Comparison of ENCODE assay signal across 23 mouse cellular contexts in the genomic region with DNA sequence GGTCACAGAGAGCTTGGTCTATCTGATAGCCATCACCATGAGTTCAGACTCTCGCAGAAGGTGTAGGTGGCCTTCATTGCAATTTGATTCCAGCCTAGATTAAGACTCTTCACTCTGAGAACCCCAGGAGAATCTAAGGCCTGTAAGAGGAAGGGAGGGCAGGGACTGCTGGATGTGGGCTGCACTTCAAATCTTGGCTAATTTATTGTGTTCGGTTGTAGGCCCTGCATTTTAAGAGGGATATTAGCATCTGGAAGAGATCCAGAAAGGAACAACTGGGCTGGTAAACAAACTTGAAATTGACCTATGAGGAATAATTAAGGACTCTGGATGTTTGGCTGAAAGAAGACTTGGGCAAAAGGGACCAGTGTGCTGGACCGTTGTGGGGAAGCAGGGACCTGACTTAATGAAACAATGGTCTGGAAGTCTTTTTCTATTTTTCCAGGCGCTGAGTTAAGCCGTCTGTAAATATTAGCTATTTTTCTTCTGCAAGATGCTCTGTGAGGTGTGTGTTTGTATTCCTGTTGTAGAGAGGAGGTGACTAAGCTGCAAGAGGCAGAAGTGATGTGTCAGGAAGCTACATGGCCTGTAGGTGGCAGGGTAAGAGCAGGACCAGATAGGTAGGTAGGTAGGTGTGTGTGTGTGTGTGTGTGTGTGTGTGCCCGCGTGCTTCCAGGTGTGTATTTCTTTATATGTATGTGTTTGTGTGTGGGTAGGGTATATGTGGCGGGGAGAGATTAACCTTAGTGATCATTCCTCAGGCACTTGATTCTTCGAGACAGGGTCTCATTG. TPM values are rescaled to one million over a fixed set of nuclear protein-coding genes. Genes with fewer than 3 reads are reported as not detected.
DNase-seq lines count a peak whose midpoint lies in the region; ATAC-seq and TF ChIP-seq lines count a peak whose summit lies in the region.
"Had no signal": no experiment of that assay in that cellular context is flagged by ENCODE, and none has a peak within 500 bp of the region (broad histone marks: within the 10 kb centered on the region; RNA-seq: fewer than 3 reads in every experiment).

No protein-coding gene starts in this region.

- H3K9me3 ChIP-seq in hindbrain, postnatal 0 days (ENCODE audit: low read length): no peaks in the 10 kb centered on the region
- H3K9me3 ChIP-seq: G1E; midbrain, embryonic 10.5 days; stomach, embryonic 15.5 days had no signal

- no peak overlapping the region for H3K9ac ChIP-seq in hindbrain, postnatal 0 days (replicated peaks; ENCODE audit: low read length)
- H3K9ac ChIP-seq: stomach, embryonic 15.5 days had no signal

- intact Hi-C loops in heart, postnatal 25 days (cut with DNase I): no loop called here

- WGBS in hindbrain, postnatal 0 days: 70% methylated on average over 9 of the region's 9 CpGs
- WGBS in lung, adult 2 months: 81% methylated on average over 9 of the region's 9 CpGs

- no peaks in the 10 kb centered on the region for H3K27me3 ChIP-seq in hindbrain, postnatal 0 days (ENCODE audit: insufficient read depth, low read length)
- H3K27me3 ChIP-seq: stomach, embryonic 15.5 days had no signal

- H3K4me2 ChIP-seq in hindbrain, postnatal 0 days (ENCODE audit: low read depth, low read length): no peak overlapping the region
- H3K4me2 ChIP-seq: stomach, embryonic 15.5 days had no signal

- ATAC-seq in hindbrain, postnatal 0 days: no peak
- ATAC-seq: forebrain, embryonic 16.5 days had no signal

- peak; percentile 61 for TF ChIP-seq CTCF in hindbrain, postnatal 0 days (IDR thresholded peaks at IDR 0.05; ENCODE audit: low read depth)
- no peak for TF ChIP-seq CTCF in lung, adult 2 months (IDR thresholded peaks at IDR 0.05; ENCODE audit: insufficient read depth, low read length)

- no peaks in the 10 kb centered on the region for H3K36me3 ChIP-seq in hindbrain, postnatal 0 days (ENCODE audit: insufficient read depth, low read length)
- H3K36me3 ChIP-seq: G1E; midbrain, embryonic 10.5 days; stomach, embryonic 15.5 days had no signal

- no peak overlapping the region for H3K4me3 ChIP-seq in hindbrain, postnatal 0 days (ENCODE audit: low read length)
- no peak overlapping the region for H3K4me3 ChIP-seq in lung, adult 2 months (replicated peaks; ENCODE audit: extremely low read depth, low read depth, low read length)
- H3K4me3 ChIP-seq: midbrain, embryonic 10.5 days; myocyte; stomach, embryonic 15.5 days had no signal

- TF ChIP-seq POLR2A in lung, adult 2 months (IDR thresholded peaks at IDR 0.05; ENCODE audit: borderline replicate concordance, extremely low read depth, low read depth, low read length): no peak

- H3K27ac ChIP-seq in hindbrain, postnatal 0 days: no peak overlapping the region
- H3K27ac ChIP-seq: midbrain, embryonic 10.5 days; stomach, embryonic 15.5 days had no signal

- DNase-seq in heart, adult 11 months: peak; percentile 33
- DNase-seq in heart, postnatal 25 days (ENCODE audit: low spot score): no peak
- DNase-seq in layer of hippocampus, adult 9-11 months: peak; percentile 11
- no peak for DNase-seq in layer of hippocampus, adult 9-10 months (ENCODE audit: low spot score)
- peak; percentile 32 for DNase-seq in ES-CJ7 (ENCODE audit: low read depth, low spot score)
- peak; percentile 50 for DNase-seq in hindbrain, postnatal 0 days (ENCODE audit: low spot score)
- no peak for DNase-seq in lung, adult 2 months
- no peak for DNase-seq in spleen, postnatal 14 days (ENCODE audit: low spot score in 2 of 2)
- DNase-seq: B cell, adult 2 months; cerebellum, postnatal 14 days; kidney, postnatal 10 days; lung, adult 18-20 months; lung, postnatal 36 days had no signal

- no peaks in the 10 kb centered on the region for H3K4me1 ChIP-seq in hindbrain, postnatal 0 days (ENCODE audit: insufficient read depth, low read length)
- H3K4me1 ChIP-seq in lung, adult 2 months (ENCODE audit: control insufficient read depth, insufficient read depth, low read length): no peaks in the 10 kb centered on the region
- H3K4me1 ChIP-seq: midbrain, embryonic 10.5 days; stomach, embryonic 15.5 days had no signal

RNA-seq across cellular contexts. Expression of a gene that starts 18.4 kb away (rescaled TPM):
- not detected for total RNA-seq in heart, postnatal 25 days (2021)
- total RNA-seq in hindbrain, postnatal 0 days (2014; rRNA removed): 11.7 and 15.7 TPM in 2 replicates
- polyA plus RNA-seq in hindbrain, postnatal 0 days (2015; fragmentation: Nextera tagmentation; extraction: Ambion mirVana): 2.8 TPM in 2 replicates
- polyA plus RNA-seq in lung, adult 2 months (2012; rRNA removed): not detected in 2 replicates
- total RNA-seq: gastrocnemius, adult 8-10 months; liver, adult 2 months had no signal
- polyA plus RNA-seq: G1E; heart, postnatal 0 days; intestine, embryonic 14.5 days; liver, adult 2 months; stomach, embryonic 15.5 days; thymus, postnatal 0 days had no signal

Comparison
In these comparisons a context has a peak if more than half of its experiments do, and no peak if none do; other contexts are left out.
1. DNase-seq: peak in heart, adult 11 months (single experiment), layer of hippocampus, adult 9-11 months (single experiment), ES-CJ7 (single experiment) and hindbrain, postnatal 0 days (single experiment); none in heart, postnatal 25 days (single experiment), layer of hippocampus, adult 9-10 months (single experiment), lung, adult 2 months (single experiment) and spleen, postnatal 14 days (0 of 2).
2. RNA of a gene that starts 18.4 kb away (total RNA-seq): 11.7 to 15.7 TPM in hindbrain, postnatal 0 days; not detected in heart, postnatal 25 days; every median in the first group is over 10 times any median in the second.